Mouse (Mus musculus) limb, embryonic 11.5 days (tissue): Measurements from ENCODE around the gene Svop. TPM values are rescaled to one million over a fixed set of nuclear protein-coding genes. Genes with fewer than 3 reads are reported as not detected.
A peak's percentile ranks its signal among the peaks of the same experiment; 100 is the strongest.

Experiments
- ATAC-seq: fragments of 200-750 bp; cut with Nextera tagmentation; 2 replicates; pipeline ENCODE4 v1.8.0; 2017; ENCODE audit warnings: low read depth; ENCODE audit not compliant: insufficient number of reproducible peaks, low FRiP score, low TSS enrichment
- DNase-seq: peaks from one replicate; pipeline ENCODE4 v3.0.0-alpha.2; 2015; ENCODE audit warnings: low spot score
- H3K27ac ChIP-seq: fragments of 300-500 bp; sonication (generic); replicated peaks from 2 replicates; pipeline ENCODE4 v1.5.1; 2014; ENCODE audit warnings: low read depth, mild to moderate bottlenecking, low read length
- H3K27me3 ChIP-seq: fragments of 300-500 bp; sonication (generic); 2 replicates; pipeline ENCODE4 v1.6.1; 2014; ENCODE audit warnings: mild to moderate bottlenecking, low read length, mixed read lengths; ENCODE audit not compliant: control insufficient read depth, insufficient read depth
- H3K36me3 ChIP-seq: fragments of 300-500 bp; sonication (generic); 2 replicates; pipeline ENCODE4 v1.6.1; 2014; ENCODE audit warnings: mild to moderate bottlenecking, low read length, moderate library complexity, mixed read lengths; ENCODE audit not compliant: control insufficient read depth, insufficient read depth
- H3K4me1 ChIP-seq: fragments of 300-500 bp; sonication (generic); 2 replicates; pipeline ENCODE4 v1.6.1; 2014; ENCODE audit warnings: low read length, mixed read lengths; ENCODE audit not compliant: control insufficient read depth, insufficient read depth
- H3K4me2 ChIP-seq: fragments of 300-500 bp; sonication (generic); 2 replicates; pipeline ENCODE4 v1.6.1; 2014; ENCODE audit warnings: low read depth, mild to moderate bottlenecking, moderate library complexity; ENCODE audit not compliant: severe bottlenecking
- H3K4me3 ChIP-seq: fragments of 300-500 bp; sonication (generic); 2 replicates; pipeline ENCODE4 v1.5.1; 2014; ENCODE audit warnings: low read depth, low read length
- H3K9ac ChIP-seq: fragments of 300-500 bp; sonication (generic); 2 replicates; pipeline ENCODE4 v1.6.1; 2014; ENCODE audit warnings: mild to moderate bottlenecking, low read length
- H3K9me3 ChIP-seq: fragments of 300-500 bp; sonication (generic); 2 replicates; pipeline ENCODE4 v1.6.1; 2016; ENCODE audit warnings: low read length; ENCODE audit not compliant: control insufficient read depth
- WGBS: fragments of 180-500 bp; shearing (Covaris S2); extraction: QIAGEN DNeasy Blood & Tissue Kit; methylation state at CpG from one replicate; pipeline ENCODE4 v1.1.7; 2014; 5-methylcytosine and 5-hydroxymethylcytosine counted together
- polyA plus RNA-seq: library from polyadenylated mRNA; unstranded; fragments of >200 nt; fragmentation: Nextera tagmentation; extraction: Ambion mirVana; gene quantifications from 2 replicates; pipeline ENCODE4 v1.2.1, GENCODE M21; 2014

The Svop gene
- polyA plus RNA-seq, 1 experiment from 2014 or later = 0.24 TPM

DNA sequence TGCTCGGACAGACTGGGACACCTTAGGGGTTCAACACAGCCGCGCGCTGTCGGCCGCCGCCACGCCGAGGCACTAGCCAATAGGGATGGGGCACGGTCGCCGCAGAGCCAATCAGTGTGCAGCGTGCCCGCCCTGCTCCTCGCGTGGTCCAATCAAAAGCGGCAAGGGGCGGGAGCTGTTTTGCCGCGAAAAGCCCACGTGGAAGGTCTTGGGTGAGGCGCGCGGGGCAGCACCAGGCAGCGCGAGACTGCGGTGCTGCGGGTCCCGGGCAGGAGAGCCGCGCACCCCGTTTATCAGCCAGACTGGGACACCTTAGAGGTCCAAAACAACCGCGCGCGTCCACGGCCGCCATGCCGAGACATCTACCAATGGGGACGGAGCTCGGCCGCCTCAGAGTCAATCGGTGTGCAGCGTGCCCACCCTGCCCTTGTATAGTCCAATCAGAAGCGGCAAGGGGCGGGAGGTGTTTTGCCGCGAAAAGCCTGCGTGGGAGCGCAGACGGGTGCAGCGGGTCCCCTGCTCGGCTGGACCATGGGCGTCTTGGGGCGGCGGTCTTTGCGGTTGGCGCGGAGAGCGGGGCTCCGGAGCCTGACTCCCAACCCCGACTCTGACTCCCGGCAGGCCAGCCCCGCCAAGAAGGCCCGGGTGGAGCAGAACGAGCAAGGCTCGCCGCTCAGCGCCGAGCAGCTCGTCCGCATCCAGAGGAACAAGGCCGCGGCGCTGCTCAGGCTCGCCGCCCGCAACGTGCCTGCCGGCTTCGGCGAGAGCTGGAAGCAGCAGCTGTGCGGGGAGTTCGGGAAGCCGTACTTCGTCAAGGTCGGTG lies 39.5 kb upstream of the Svop start:
- Histone ChIP-seq H3K9me3 (no peaks in the 10 kb centered on the region), H3K4me2 (peak overlapping the region; percentile 84), H3K27me3 (no peaks in the 10 kb centered on the region), H3K36me3 (no peaks in the 10 kb centered on the region), H3K4me1 (peaks cover 10% of the 10 kb centered on the region), H3K27ac (0 out of 2 replicates have a peak overlapping the region, but pooled peaks have one; percentile 30), H3K4me3 (peak overlapping the region; percentile 71), H3K9ac (peak overlapping the region; percentile 70)
- peak; percentile 97 for ATAC-seq
- WGBS = under 1% methylated on average over 84 of the region's 87 CpGs
- DNase-seq = peak; percentile 96

DNA sequence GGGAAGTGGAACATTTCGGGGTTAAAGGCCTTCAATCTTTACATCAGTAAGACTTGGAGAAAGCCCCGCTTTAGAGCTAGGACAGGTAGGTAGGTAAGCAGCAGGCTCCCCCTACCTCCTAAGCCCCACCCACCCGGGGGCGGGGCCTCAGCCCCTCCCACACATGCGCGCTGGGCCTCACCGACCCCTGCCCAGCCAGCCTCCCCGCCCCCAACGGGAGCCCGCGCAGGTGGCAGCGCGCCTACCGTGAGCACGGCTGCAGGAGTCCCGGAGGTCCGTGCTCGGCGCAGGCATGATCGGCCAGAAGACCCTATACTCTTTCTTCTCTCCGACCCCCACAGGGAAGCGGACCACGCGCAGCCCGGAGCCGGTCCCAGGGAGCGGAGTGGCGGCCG lies 38.8 kb upstream of the Svop start, which contains the start of gene Ung:
Ung (plus strand) TSS at position 176 of the 395 bp plus-strand sequence.
- 0 out of 2 replicates have a peak within 1 kb of the TSS, but pooled peaks have one; percentile 30 for H3K27ac ChIP-seq
- H3K9me3 ChIP-seq = no peaks in the 10 kb centered on the region
- peak; percentile 87 for DNase-seq
- no peaks in the 10 kb centered on the region for H3K36me3 ChIP-seq
- peak within 1 kb of the TSS; percentile 71 for H3K4me3 ChIP-seq
- 1% methylated on average over 27 of the region's 29 CpGs for WGBS
- no peaks in the 10 kb centered on the region for H3K27me3 ChIP-seq
- peak within 1 kb of the TSS; percentile 84 for H3K4me2 ChIP-seq
- H3K9ac ChIP-seq = peak within 1 kb of the TSS; percentile 70
- H3K4me1 ChIP-seq = peaks cover 10% of the 10 kb centered on the region
- peak; percentile 32 for ATAC-seq

DNA sequence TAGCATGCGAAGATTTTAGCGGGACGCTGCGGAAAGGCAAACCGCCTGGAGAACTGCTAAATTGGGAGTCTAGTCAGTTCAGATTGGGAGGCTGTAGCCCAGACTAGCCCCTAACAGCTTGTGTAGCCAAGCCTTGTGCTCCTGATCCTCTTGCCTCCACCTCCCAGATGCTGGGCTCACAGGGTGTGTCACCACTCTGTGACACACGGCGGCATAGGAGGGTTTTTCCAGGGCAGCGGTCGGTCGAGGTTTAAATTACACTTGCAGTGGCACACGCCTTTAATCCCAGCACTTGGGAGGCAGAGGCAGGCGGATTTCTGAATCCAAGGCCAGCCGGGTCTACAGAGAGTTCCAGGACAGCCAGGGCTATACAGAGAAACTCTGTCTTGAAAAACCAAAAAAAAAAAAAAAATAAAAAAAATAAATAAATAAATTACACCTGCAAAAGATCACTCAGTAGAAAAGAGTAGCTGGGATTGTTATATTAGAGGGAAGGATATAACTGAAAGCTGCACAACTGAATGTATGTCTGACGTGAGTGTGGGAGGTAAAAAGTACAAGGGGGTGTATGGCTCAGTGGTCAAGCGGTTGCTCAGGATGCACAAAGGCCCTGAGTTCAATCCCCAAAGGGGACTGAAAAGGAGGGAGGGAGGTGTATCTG lies 38.3 kb upstream of the Svop start:
- Histone ChIP-seq H3K9ac (0 out of 2 replicates have a peak overlapping the region, but pooled peaks have one; percentile 70), H3K4me2 (peak overlapping the region; percentile 84), H3K36me3 (no peaks in the 10 kb centered on the region), H3K27ac (no peak overlapping the region), H3K4me1 (peaks cover 10% of the 10 kb centered on the region), H3K4me3 (peak overlapping the region; percentile 71), H3K27me3 (no peaks in the 10 kb centered on the region), H3K9me3 (no peaks in the 10 kb centered on the region)
- DNase-seq (no peak), ATAC-seq (no peak)
- 80% methylated on average over 15 of the region's 15 CpGs for WGBS

DNA sequence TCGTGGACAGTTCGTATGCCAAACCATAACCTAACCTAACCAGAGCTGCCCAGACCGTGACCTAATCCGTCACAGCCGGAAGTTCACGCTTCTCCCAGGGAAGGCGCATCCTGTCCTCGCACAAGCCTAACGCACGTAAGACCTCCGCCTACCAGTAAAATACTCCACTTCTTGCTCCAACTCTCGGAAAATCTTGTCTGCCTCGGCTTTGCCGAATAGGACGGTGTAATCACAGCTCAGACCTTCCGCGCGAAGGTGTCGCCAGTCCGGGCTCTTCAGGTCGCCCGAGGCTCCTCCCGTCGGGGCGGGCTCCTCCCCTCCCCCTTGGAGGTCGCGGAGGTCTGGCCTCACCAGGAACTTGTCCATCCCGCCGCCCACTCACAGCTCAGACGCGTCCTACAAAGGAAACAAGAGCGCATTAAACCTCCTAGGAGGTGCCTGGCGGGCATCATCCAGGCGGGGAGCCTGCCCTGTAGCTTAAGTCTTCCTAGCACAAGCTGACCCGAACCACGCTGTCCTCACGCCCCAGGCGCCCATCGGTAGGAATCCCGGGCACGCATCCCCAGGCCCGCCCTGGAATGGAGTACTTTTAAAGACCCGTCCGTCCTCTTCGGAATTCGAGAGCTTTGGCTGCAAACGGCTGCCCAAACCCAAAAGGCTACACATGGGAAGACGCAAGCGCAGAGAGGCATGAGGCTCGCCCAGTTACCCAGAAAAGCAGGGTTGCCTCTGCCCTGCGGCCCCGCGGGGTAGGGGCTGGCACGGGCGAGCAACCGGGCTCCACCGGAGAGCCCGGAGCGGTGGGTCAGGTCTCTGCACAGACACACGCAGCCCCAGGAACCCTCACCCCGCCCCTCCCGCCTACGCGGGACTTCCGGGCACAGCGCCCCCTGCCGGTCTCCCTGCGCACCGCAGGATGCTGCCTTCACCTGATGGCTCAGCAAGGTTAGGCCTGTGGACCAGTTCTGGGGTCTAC lies 36.3 kb upstream of the Svop start, which contains the start of gene Alkbh2:
Alkbh2 (minus strand) TSS at position 845 of the 976 bp plus-strand sequence.
- under 1% methylated on average over 69 of the region's 69 CpGs for WGBS
- no peaks in the 10 kb centered on the region for H3K9me3 ChIP-seq
- 0 out of 2 replicates have a peak, but pooled peaks cover 2% of the 10 kb centered on the region for H3K36me3 ChIP-seq

DNA sequence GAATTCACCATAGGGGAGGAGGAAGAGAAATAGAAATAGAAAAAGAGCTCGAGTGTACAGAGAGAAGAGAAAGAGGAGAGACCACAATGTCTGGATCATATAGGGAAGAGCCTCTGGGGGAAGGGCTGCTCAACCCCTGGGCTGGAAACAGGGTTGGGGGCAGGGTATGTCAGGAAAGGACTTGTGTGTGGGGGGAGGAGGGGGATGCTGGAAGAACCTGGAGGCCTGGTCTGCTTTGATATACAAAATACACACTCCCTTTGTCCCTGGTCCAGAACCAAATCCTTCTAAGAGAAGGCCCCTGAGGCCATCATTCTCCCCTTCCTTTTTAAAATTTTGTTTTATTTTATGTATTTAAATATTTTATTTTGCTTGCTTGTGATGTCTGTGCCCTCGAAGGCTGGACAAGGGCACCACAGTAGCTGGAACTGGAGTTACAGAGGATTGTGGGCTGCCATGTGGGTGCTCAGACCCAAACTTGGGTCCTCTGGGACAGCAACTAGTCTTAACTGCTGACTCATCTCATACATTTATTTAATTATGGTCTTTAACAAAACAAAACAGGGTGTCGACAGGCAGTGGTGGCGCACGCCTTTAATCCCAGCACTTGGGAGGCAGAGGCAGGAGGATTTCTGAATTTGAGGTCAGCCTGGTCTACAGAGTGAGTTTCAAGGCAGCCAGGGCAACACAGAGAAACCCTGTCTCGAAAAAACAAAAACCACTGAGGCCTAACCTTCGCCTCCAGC lies 35.3 kb upstream of the Svop start:
- Histone ChIP-seq H3K27me3 (no peaks in the 10 kb centered on the region), H3K9me3 (no peaks in the 10 kb centered on the region), H3K4me2 (peak overlapping the region; percentile 85; the same call in 1 of the 2 replicates), H3K9ac (no peak overlapping the region), H3K4me1 (peaks cover 3% of the 10 kb centered on the region; the same call in 1 of the 2 replicates), H3K27ac (no peak overlapping the region), H3K4me3 (no peak overlapping the region), H3K36me3 (0 out of 2 replicates have a peak, but pooled peaks cover 2% of the 10 kb centered on the region)
- ATAC-seq = no peak
- no peak for DNase-seq
- 90% methylated on average over 7 of the region's 7 CpGs for WGBS

More for the DNA sequence above, 36.3 kb upstream of the Svop start, which contains the start of gene Alkbh2:
- ATAC-seq = 0 out of 2 replicates have a peak, but pooled peaks have one; percentile 11
- H3K27ac ChIP-seq = peak within 1 kb of the TSS; percentile 84
- H3K4me3 ChIP-seq = peak within 1 kb of the TSS; percentile 63
- no peaks in the 10 kb centered on the region for H3K27me3 ChIP-seq
- H3K4me1 ChIP-seq = peaks cover 9% of the 10 kb centered on the region
- H3K4me2 ChIP-seq = peak within 1 kb of the TSS; percentile 85
- peak within 1 kb of the TSS; percentile 76 for H3K9ac ChIP-seq
- DNase-seq = peak; percentile 97

DNA sequence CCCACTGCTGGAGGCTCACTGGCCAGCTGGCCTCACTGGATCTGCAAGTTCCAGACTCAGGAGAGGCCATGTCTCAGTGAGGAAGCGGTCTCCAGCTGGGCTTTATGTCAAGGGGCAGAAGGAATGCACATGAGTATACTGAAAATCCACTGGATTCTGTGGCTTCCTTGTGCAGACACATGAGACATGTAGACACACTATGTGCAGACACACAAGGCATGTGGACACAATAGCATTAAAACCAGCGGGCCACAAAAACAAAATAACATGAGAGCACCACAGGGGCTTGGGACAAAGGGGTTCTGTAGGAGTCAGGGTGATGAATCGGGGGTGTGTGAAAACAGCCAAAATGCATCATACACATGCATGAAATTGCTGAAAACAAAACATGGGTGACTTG lies 34.6 kb upstream of the Svop start:
- H3K4me1 ChIP-seq = no peaks in the 10 kb centered on the region
- H3K4me3 ChIP-seq = no peak overlapping the region
- WGBS = 95% methylated on average over 3 of the region's 3 CpGs
- DNase-seq = no peak
- H3K9ac ChIP-seq = no peak overlapping the region
- no peak for ATAC-seq
- H3K36me3 ChIP-seq = 0 out of 2 replicates have a peak, but pooled peaks cover 2% of the 10 kb centered on the region
- H3K9me3 ChIP-seq = no peaks in the 10 kb centered on the region
- no peak overlapping the region for H3K27ac ChIP-seq
- no peak overlapping the region for H3K4me2 ChIP-seq
- no peaks in the 10 kb centered on the region for H3K27me3 ChIP-seq

DNA sequence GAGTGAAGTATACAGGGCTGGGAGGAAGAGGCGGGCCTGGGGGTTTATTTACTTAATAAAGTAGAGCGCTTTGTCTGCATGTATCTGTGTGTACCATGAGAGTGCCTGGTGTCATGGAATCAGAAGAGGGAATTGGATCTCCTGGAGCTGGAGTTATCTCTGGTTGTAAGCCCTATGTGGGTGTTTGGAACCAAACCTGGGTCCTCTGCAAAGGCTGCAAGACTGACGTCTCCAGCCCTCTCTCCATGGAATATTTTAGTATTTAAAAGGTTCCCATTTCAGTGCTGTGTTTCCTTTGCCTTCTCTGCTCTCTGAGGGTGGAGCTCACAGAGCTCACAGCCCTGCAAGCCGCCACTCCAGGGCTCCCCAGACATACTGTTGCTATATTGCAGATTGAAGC lies 28.4 kb upstream of the Svop start:
- no peak for DNase-seq
- Histone ChIP-seq H3K4me3 (no peak overlapping the region), H3K27me3 (no peaks in the 10 kb centered on the region), H3K4me1 (0 out of 2 replicates have a peak, but pooled peaks cover 2% of the 10 kb centered on the region), H3K36me3 (peaks cover 13% of the 10 kb centered on the region; the same call in 1 of the 2 replicates), H3K27ac (no peak overlapping the region), H3K4me2 (no peak overlapping the region), H3K9me3 (no peaks in the 10 kb centered on the region), H3K9ac (no peak overlapping the region)
- ATAC-seq = no peak
- 89% methylated on average over 4 of the region's 4 CpGs for WGBS
